Mouse (Mus musculus): ENCODE data around the gene Slc22a4. TPM values are rescaled to one million over a fixed set of nuclear protein-coding genes. Genes with fewer than 3 reads are reported as not detected.
"Not testable (repeated sequence)": the region's sequence is repeated elsewhere in the genome, so short reads cannot be mapped to it uniquely, and the experiment has no call there.

Slc22a4 gene
- total RNA-seq, 1 experiment from 2014 or later = 2.1 TPM

- ATAC-seq (replicated peaks; ENCODE audit: insufficient number of reproducible peaks, low FRiP score, low TSS enrichment, poor library complexity, severe bottlenecking) = no peak
These were observed 14.9 kb downstream of the Slc22a4 start for GRCm38 (mm10) chr11:54012961-54013360.

GRCm38 (mm10) chr11:54011255-54011654 lies 16.6 kb downstream of the Slc22a4 start:
- ATAC-seq (replicated peaks; ENCODE audit: insufficient number of reproducible peaks, low FRiP score, low TSS enrichment, poor library complexity, severe bottlenecking) = no peak

GRCm38 (mm10) chr11:54008416-54008920 lies 19.4 kb downstream of the Slc22a4 start:
- ATAC-seq (replicated peaks; ENCODE audit: insufficient number of reproducible peaks, low FRiP score, low TSS enrichment, poor library complexity, severe bottlenecking) = no peak

- ATAC-seq (replicated peaks; ENCODE audit: insufficient number of reproducible peaks, low FRiP score, low TSS enrichment, poor library complexity, severe bottlenecking) = no peak
These were observed 20.2 kb downstream of the Slc22a4 start for GRCm38 (mm10) chr11:54007717-54008116.

- no peak for ATAC-seq (replicated peaks; ENCODE audit: insufficient number of reproducible peaks, low FRiP score, low TSS enrichment, poor library complexity, severe bottlenecking)
These were observed 21.0 kb downstream of the Slc22a4 start for GRCm38 (mm10) chr11:54006901-54007300.

- not testable (repeated sequence) for ATAC-seq (replicated peaks; ENCODE audit: insufficient number of reproducible peaks, low FRiP score, low TSS enrichment, poor library complexity, severe bottlenecking)
These were observed 21.5 kb downstream of the Slc22a4 start for GRCm38 (mm10) chr11:54006362-54006761.

GRCm38 (mm10) chr11:54004734-54005133 lies 23.2 kb downstream of the Slc22a4 start:
- no peak for ATAC-seq (replicated peaks; ENCODE audit: insufficient number of reproducible peaks, low FRiP score, low TSS enrichment, poor library complexity, severe bottlenecking)

GRCm38 (mm10) chr11:54004221-54004620 lies 23.7 kb downstream of the Slc22a4 start:
- no peak for ATAC-seq (replicated peaks; ENCODE audit: insufficient number of reproducible peaks, low FRiP score, low TSS enrichment, poor library complexity, severe bottlenecking)

- ATAC-seq (replicated peaks; ENCODE audit: insufficient number of reproducible peaks, low FRiP score, low TSS enrichment, poor library complexity, severe bottlenecking) = peak; percentile 71
These were observed 24.9 kb downstream of the Slc22a4 start for GRCm38 (mm10) chr11:54002761-54003717.

- no peak for ATAC-seq (replicated peaks; ENCODE audit: insufficient number of reproducible peaks, low FRiP score, low TSS enrichment, poor library complexity, severe bottlenecking)
These were observed 25.6 kb downstream of the Slc22a4 start for GRCm38 (mm10) chr11:54002147-54002760.

GRCm38 (mm10) chr11:53997661-53998060 lies 30.2 kb downstream of the Slc22a4 start:
- ATAC-seq (replicated peaks; ENCODE audit: insufficient number of reproducible peaks, low FRiP score, low TSS enrichment, poor library complexity, severe bottlenecking) = 0 out of 2 replicates have a peak, but pooled peaks have one; percentile 19

GRCm38 (mm10) chr11:53992264-53992663 lies 35.6 kb downstream of the Slc22a4 start:
- no peak for ATAC-seq (replicated peaks; ENCODE audit: insufficient number of reproducible peaks, low FRiP score, low TSS enrichment, poor library complexity, severe bottlenecking)

- ATAC-seq (replicated peaks; ENCODE audit: insufficient number of reproducible peaks, low FRiP score, low TSS enrichment, poor library complexity, severe bottlenecking) = no peak
These were observed 38.7 kb downstream of the Slc22a4 start for GRCm38 (mm10) chr11:53989232-53989631.

GRCm38 (mm10) chr11:53988081-53988480 lies 39.8 kb downstream of the Slc22a4 start:
- ATAC-seq (replicated peaks; ENCODE audit: insufficient number of reproducible peaks, low FRiP score, low TSS enrichment, poor library complexity, severe bottlenecking) = no peak

- no peak for ATAC-seq (replicated peaks; ENCODE audit: insufficient number of reproducible peaks, low FRiP score, low TSS enrichment, poor library complexity, severe bottlenecking)
These were observed 46.5 kb downstream of the Slc22a4 start for GRCm38 (mm10) chr11:53981396-53981795.

- ATAC-seq (replicated peaks; ENCODE audit: insufficient number of reproducible peaks, low FRiP score, low TSS enrichment, poor library complexity, severe bottlenecking) = peak; percentile 92
These were observed 47.9 kb downstream of the Slc22a4 start, which contains the start of gene Slc22a21 for GRCm38 (mm10) chr11:53979788-53980621. Gene Slc22a21 (minus strand): TSS chr11:53980332.

- ATAC-seq (replicated peaks; ENCODE audit: insufficient number of reproducible peaks, low FRiP score, low TSS enrichment, poor library complexity, severe bottlenecking) = peak; percentile 23; the same call in 1 of the 2 replicates
These were observed 48.5 kb downstream of the Slc22a4 start for GRCm38 (mm10) chr11:53979456-53979787.

- ATAC-seq (replicated peaks; ENCODE audit: insufficient number of reproducible peaks, low FRiP score, low TSS enrichment, poor library complexity, severe bottlenecking) = no peak
These were observed 50.2 kb downstream of the Slc22a4 start for GRCm38 (mm10) chr11:53977672-53978071.

GRCm38 (mm10) chr11:53975559-53975958 lies 52.3 kb downstream of the Slc22a4 start:
- ATAC-seq (replicated peaks; ENCODE audit: insufficient number of reproducible peaks, low FRiP score, low TSS enrichment, poor library complexity, severe bottlenecking) = no peak
